Mouse (Mus musculus) liver, embryonic 14.5 days (tissue): Measurements from ENCODE around the gene Mobp. TPM values are rescaled to one million over a fixed set of nuclear protein-coding genes. Genes with fewer than 3 reads are reported as not detected.

Experiments
- ATAC-seq: fragments of 200-750 bp; cut with Nextera tagmentation; 2 replicates; pipeline ENCODE4 v1.8.0; 2017; ENCODE audit warnings: moderate number of reproducible peaks, mild to moderate bottlenecking, moderate library complexity; ENCODE audit not compliant: insufficient read depth
- DNase-seq, 3 experiments: peaks; one replicate each; pipeline ENCODE4 v3.0.0-alpha.2; 2012 to 2013; ENCODE audit warnings: low read depth in 3 of 3, low spot score in 3 of 3
- H3K27ac ChIP-seq: fragments of 300-500 bp; sonication (generic); 2 replicates; pipeline ENCODE4 v1.5.1; 2014; ENCODE audit warnings: moderate library complexity, mild to moderate bottlenecking, control low read depth, inconsistent platforms
- H3K27me3 ChIP-seq: fragments of 300-500 bp; sonication (generic); 2 replicates; pipeline ENCODE4 v1.6.1; 2014; ENCODE audit warnings: mild to moderate bottlenecking, low read length, moderate library complexity; ENCODE audit not compliant: control insufficient read depth, insufficient read depth
- H3K36me3 ChIP-seq: fragments of 300-500 bp; sonication (generic); replicated peaks from 2 replicates; pipeline ENCODE4 v1.6.1; 2014; ENCODE audit warnings: low read depth; ENCODE audit not compliant: control insufficient read depth, insufficient read depth
- H3K4me1 ChIP-seq, 2 experiments: fragments of 200-500 bp in 1 of 2; fragments of 300-500 bp in 1 of 2; sonication (generic) in 1 of 2; replicated peaks; 2 replicates each; pipeline ENCODE4 v1.6.1; 2012 to 2014; ENCODE audit warnings: antibody characterized with exemption in 1 of 2, inconsistent platforms in 1 of 2, low read length in 1 of 2; ENCODE audit not compliant: control insufficient read depth in 2 of 2, insufficient read depth in 2 of 2
- H3K4me2 ChIP-seq: fragments of 300-500 bp; sonication (generic); 2 replicates; pipeline ENCODE4 v1.6.1; 2014; ENCODE audit warnings: low read depth, mild to moderate bottlenecking, control low read depth, moderate library complexity
- H3K4me3 ChIP-seq, 2 experiments: fragments of 200-500 bp in 1 of 2; fragments of 300-500 bp in 1 of 2; sonication (generic) in 1 of 2; 2 replicates each; pipeline ENCODE4 v1.5.1; 2012 to 2014; ENCODE audit warnings: low read depth in 2 of 2, low read length in 2 of 2, mild to moderate bottlenecking in 2 of 2, control low read depth in 1 of 2, inconsistent platforms in 1 of 2, moderate library complexity in 1 of 2; ENCODE audit not compliant: insufficient read depth in 1 of 2
- H3K9ac ChIP-seq: fragments of 300-500 bp; sonication (generic); replicated peaks from 2 replicates; pipeline ENCODE4 v1.6.1; 2014; ENCODE audit warnings: mild to moderate bottlenecking, control low read depth, moderate library complexity
- H3K9me3 ChIP-seq: fragments of 300-500 bp; sonication (generic); 2 replicates; pipeline ENCODE4 v1.6.1; 2016; ENCODE audit warnings: low read length, mixed read lengths; ENCODE audit not compliant: control insufficient read depth
- CTCF ChIP-seq: IDR thresholded peaks from 2 replicates; pipeline ENCODE4 v1.5.1; 2016; ENCODE audit warnings: antibody characterized with exemption, low read depth, control low read depth
- EP300 ChIP-seq: IDR thresholded peaks from 2 replicates; pipeline ENCODE4 v1.6.1; 2016; ENCODE audit warnings: antibody characterized with exemption, low read depth
- WGBS: fragments of 180-500 bp; shearing (Covaris S2); extraction: QIAGEN DNeasy Blood & Tissue Kit; methylation state at CpG from one replicate; pipeline ENCODE4 v1.1.7; 2014; ENCODE audit not compliant: insufficient replicate concordance; 5-methylcytosine and 5-hydroxymethylcytosine counted together
- polyA plus RNA-seq, 2 experiments: library from polyadenylated mRNA; depleted of rRNA in 1 of 2; stranded (reverse) in 1 of 2; unstranded in 1 of 2; fragments of >200 nt; fragmentation: Nextera tagmentation in 1 of 2; extraction: Ambion mirVana in 1 of 2; gene quantifications; 2 replicates each; pipeline versions ENCODE4 v1.2.1 to v1.2.3; 2012 to 2014

Mobp gene
- polyA plus RNA-seq, 2 experiments = 0.01 TPM; not detected in 1

DNA sequence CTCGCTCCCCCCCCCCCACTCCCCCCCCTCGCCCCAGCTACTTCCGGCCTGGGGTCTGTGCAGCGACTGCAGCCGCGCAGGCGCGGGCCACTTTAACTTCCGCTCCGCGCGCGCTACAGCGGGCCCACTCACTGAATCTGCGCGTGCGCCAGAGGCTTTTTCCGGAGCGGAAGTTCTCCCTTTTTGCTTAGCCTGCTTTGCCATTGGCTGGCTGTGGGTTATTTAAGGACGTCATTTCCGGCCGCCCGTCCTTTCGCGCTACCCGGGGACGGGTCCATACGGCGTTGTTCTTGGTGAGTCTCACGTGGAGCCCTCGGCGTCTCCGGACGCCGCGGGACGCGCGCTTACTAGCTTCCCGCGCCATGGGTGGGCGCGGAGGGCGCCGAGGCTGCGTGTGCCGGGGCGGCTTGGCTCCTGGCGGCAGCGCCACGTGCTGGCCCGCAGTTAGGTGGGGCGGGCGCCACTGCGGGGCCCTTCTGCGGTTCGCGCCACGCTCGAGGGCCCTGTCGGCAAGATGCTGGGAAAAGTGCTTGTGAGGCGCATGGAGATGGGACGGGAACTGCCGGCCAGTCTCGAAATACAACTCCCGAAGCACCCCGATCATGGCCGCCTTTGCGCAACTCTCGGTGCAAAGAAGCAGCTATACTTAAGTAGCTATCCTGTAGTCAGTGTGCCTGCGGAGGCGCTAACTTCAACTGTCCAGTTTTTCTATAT, 21.8 kb upstream of the Mobp start, which contains the start of gene Rpsa:
Gene Rpsa, plus strand, starts transcription at position 152 of the 714 bp plus-strand sequence.
- peak; percentile 92 for ATAC-seq
- H3K4me2 ChIP-seq = peak within 1 kb of the TSS; percentile 94
- H3K4me1 ChIP-seq = peaks cover 13 to 15% of the 10 kb centered on the region in 2 experiments
- peak within 1 kb of the TSS; percentile 100 for H3K9ac ChIP-seq
- H3K36me3 ChIP-seq = peaks cover 63% of the 10 kb centered on the region
- WGBS = under 1% methylated on average over 72 of the region's 72 CpGs
- no peak for TF ChIP-seq CTCF
- TF ChIP-seq EP300 = no peak
- peak within 1 kb of the TSS; percentile 84 for H3K27ac ChIP-seq
- no peaks in the 10 kb centered on the region for H3K27me3 ChIP-seq
- H3K9me3 ChIP-seq = no peaks in the 10 kb centered on the region
- peak; percentile 93 to 96 (median 93) for DNase-seq
- H3K4me3 ChIP-seq = peak within 1 kb of the TSS; percentile 90 to 100

DNA sequence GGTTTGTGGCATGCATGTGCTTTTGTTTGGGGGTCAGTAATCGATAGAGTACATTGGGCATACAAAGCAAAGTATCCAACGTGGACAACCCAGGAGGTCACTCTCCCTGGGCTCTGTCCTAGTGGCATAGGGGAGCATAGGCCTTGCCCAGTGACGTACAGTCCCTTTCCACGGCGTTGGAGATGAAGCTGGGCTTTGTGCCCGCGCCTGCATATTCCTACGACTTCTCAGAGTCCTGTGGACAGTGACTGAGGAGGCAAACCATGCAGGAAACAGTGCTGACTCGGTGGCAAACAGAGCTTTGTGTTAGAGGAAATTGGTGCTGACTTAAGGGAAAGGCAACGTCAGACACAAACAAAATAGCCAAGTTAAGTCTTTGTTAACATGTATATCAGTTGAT, 20.2 kb upstream of the Mobp start:
- 19% methylated on average over 10 of the region's 10 CpGs for WGBS
- DNase-seq (no peak), ATAC-seq (no peak)
- Histone ChIP-seq H3K4me2 (peak overlapping the region; percentile 94), H3K27me3 (no peaks in the 10 kb centered on the region), H3K27ac (peak overlapping the region; percentile 84), H3K9ac (peak overlapping the region; percentile 100), H3K36me3 (peaks cover 50% of the 10 kb centered on the region), H3K4me3 (peak overlapping the region; percentile 90 to 100), H3K9me3 (no peaks in the 10 kb centered on the region), H3K4me1 (peaks cover 13 to 15% of the 10 kb centered on the region in 2 experiments)
- TF ChIP-seq CTCF = no peak
- TF ChIP-seq EP300 = no peak

DNA sequence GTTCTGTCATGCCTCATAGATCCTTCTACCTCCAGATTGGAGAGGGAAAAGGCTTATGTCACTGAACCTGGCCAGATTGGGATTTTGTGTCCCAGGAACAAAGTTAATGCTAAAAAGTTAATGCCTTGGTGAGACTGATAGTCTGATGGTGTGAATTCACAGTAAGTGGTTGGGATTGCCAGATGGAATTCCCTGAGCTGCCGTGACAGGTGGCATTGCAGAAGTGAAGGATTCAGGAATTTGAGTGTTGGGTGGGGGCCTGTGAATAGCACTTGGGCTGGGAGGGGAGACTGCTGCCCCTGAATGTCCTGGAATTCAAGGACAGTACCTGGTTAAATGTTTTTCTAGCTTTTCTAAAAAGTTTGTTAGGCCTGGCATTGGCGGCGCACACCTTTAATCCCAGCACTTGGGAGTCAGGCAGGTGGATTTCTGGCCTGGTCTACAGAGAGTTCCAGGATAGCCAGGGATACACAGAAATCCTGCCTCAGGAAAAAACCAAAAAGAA, 17.7 kb upstream of the Mobp start:
- H3K9ac ChIP-seq = no peak overlapping the region
- no peaks in the 10 kb centered on the region for H3K27me3 ChIP-seq
- no peak overlapping the region for H3K27ac ChIP-seq
- 80% methylated on average over 3 of the region's 3 CpGs for WGBS
- TF ChIP-seq EP300 (no peak), CTCF (no peak)
- H3K4me2 ChIP-seq = no peak overlapping the region
- ATAC-seq (no peak), DNase-seq (no peak)
- H3K4me1 ChIP-seq = peaks cover 11 to 12% of the 10 kb centered on the region in 2 experiments
- H3K36me3 ChIP-seq = peaks cover 45% of the 10 kb centered on the region
- H3K4me3 ChIP-seq = no peak overlapping the region
- no peaks in the 10 kb centered on the region for H3K9me3 ChIP-seq

DNA sequence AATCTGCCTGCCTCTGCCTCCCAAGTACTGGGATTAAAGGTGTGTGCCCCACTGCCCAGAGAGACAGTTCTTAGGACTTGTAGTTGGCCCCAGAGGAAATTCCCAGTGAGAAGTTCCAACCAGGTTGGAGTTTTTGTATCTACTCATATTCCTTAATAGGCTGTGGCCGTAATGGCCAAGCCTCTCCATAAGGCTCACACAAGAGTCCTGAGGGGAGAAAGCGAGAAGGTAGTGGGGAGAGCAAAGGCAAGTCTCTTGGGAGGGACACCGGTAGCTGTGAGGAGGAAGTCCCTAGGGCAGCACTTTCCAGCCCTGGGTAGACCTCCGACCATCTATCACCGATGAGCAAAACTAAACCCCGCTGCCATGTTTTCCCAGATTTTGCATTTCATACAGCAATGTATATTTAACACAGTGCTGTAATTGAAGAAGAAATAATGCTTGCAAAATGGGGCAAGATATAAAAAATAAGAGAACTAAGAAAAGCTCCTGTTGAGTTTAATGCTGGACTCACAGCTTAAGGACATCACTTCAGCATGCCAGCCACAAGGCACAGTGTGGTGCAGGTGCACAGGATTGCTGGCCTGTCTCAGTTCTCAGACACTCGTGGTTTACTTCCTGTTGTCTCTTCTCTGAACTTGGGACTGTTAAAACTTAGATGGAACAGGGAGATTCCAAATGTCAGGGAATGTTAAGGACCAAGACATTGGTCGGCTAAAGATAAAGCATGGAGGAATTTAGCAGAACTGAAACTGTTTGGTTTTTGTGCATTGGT, 16.3 kb upstream of the Mobp start:
- peak overlapping the region; percentile 44 for H3K27ac ChIP-seq
- 25% methylated on average over 8 of the region's 8 CpGs for WGBS
- DNase-seq (no peak), ATAC-seq (peak; percentile 40; the same call in 1 of the 2 replicates)
- H3K4me2 ChIP-seq = no peak overlapping the region
- no peaks in the 10 kb centered on the region for H3K27me3 ChIP-seq
- no peaks in the 10 kb centered on the region for H3K9me3 ChIP-seq
- TF ChIP-seq CTCF = no peak
- H3K9ac ChIP-seq = no peak overlapping the region
- H3K36me3 ChIP-seq = peaks cover 45% of the 10 kb centered on the region
- peaks cover 8 to 10% of the 10 kb centered on the region in 2 experiments for H3K4me1 ChIP-seq
- H3K4me3 ChIP-seq = no peak overlapping the region
